Mouse (Mus musculus) monocyte, adult 5-6 weeks (primary cell): ENCODE measurements around the gene Carmil1. TPM values are rescaled to one million over a fixed set of nuclear protein-coding genes. Genes with fewer than 3 reads are reported as not detected.

Experiments used
- ATAC-seq: fragments of 153-309, 156-312 bp; replicated peaks from 2 replicates; pipeline ENCODE4 v1.8.0; 2017; ENCODE audit warnings: mild to moderate bottlenecking; ENCODE audit not compliant: low TSS enrichment, insufficient number of reproducible peaks, severe bottlenecking, poor library complexity, low FRiP score
- total RNA-seq: library from RNA; stranded (forward); fragments of 200-1000, 200-491, 200-594 nt; gene quantifications from 3 replicates; pipeline ENCODE4 v1.2.3, GENCODE M21; 2017

Gene Carmil1
- total RNA-seq, 1 experiment from 2014 or later = 6.1 TPM

GRCm38 (mm10) chr13:24163368-24163767, 117.2 kb downstream of the Carmil1 start:
- no peak for ATAC-seq

- no peak for ATAC-seq
Observed at GRCm38 (mm10) chr13:24161105-24161504, 119.5 kb downstream of the Carmil1 start.

DNA sequence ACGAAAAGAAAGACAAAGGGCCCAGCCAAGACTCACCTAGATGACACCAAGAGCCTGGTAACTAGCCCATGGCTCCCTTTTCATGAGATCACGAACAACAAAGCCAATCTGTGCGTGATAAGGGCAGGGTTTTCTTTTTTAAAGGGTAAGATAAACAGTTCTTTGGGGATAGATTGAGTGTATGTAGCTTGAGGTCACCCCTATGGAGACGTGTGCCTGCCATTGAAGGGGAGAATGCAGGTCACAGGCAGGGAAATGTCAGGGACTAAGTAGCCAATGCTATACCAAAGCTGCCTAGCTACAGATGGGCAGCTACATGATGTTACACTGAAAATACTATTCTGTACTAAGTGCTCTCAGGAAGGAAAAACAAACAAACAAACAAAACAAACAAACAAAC, 120.6 kb downstream of the Carmil1 start:
- no peak for ATAC-seq

DNA sequence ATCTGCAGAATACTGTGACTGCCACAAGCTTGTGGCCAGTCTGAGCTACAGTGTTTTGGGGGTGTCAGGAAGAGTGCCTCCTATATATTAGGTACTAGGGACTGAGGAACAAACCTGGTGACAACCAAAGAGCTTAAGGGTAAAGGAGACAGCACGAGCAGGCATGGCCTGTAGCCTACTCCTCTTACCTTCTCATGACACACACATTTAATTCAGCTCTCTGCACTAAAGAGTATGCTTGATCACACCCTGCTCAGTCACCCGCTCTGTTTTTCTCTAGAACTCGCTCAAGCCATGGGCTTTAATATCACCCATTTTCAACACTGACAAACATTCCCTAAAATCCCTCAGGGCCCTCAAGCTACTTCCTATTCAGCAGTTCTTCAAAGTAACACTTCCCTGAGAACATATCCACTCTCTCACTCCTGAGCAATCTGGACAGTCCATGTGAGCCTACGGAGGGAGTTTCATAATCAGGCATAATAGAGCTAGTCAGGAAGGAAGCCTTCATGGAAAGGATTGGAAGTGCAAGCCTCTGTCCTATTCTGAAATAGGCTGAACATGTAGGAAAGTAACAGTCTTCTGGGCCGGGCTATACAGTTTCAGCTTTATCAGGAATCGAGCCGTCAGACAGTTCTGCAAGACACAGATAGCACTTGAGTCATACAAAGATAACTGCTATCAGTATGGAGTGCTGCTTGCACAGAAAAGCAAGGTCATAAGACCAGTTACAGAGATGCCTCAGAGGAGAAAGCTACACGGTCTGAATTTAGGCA, 121.2 kb downstream of the Carmil1 start:
- no peak for ATAC-seq

DNA sequence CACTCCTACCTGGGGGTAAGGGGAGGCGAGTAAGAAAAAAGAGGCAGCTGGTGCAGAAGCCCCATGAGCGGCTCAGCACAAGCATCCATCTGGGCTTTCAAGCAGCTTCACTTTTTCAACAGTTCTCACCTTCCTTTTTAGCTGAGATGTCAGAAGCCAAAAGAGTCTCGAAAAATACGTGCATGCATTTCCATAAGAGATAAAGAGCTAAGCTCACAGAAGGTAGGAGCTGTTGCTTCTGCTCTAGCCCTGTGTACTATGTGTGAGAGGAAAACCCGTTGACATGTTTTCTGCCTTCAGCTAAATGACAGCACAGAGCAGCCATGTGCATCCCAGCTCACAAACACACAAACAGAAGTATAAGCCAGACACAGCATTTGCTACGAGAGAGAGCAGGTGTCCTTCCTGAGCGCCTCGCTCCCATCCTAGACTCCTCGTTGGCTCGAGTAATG, 123.0 kb downstream of the Carmil1 start:
- no peak for ATAC-seq

DNA sequence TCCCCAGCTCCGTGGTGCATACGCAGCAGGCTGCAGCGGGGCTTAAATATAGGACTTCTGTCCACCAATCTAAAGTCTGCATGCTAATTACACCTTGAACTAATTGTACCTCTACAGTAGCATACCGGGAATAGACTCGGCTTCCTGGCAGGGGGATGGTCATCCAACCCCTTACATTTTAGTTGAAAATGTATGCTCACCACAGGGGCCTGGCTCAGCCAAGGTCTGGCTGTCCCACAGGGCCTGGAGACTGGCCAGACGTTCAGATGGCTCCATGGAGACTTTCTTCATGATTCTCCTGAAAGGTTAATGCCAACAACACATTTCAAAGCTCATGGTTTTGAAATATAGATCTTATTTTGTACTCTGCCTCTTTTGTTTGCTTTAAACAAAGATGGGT, 125.4 kb downstream of the Carmil1 start:
- no peak for ATAC-seq

DNA sequence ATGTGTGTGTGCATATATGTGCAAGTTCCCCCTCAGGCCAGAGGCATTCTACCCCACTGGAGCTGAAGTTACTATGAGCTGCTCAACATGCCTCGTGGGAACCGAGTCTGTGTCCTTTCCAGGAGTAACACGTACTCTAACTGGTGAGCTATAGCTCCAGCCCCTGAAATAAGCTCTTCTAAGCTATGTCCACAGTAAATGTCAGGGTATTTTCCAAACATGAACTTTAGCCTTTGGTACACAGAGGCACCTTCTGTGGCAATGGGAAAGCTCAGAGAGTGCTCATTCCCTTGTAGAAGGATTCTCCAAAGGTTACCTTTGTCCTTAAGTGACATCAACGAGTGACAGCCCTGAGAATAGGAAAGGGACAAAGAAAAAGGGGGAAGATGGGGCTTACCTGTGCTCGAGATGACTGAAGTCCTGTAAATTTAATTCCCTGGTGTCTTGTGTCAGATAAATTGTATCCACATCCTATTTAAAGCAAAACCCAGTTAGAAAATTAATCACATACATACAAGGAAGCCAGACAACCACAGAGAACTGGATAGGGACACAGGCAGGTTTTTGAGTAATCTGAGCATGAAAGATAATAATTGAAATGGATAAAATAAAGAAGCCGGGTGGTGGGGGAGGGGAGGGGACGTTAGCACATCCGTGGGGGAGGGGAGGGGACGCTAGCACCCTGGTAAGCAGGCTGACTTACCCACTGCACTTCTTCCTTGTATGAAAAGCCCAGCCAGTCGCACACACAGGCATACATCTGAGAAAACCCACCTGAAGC, 126.1 kb downstream of the Carmil1 start:
- ATAC-seq = no peak

GRCm38 (mm10) chr13:24152610-24153009, 128.0 kb downstream of the Carmil1 start:
- no peak for ATAC-seq

DNA sequence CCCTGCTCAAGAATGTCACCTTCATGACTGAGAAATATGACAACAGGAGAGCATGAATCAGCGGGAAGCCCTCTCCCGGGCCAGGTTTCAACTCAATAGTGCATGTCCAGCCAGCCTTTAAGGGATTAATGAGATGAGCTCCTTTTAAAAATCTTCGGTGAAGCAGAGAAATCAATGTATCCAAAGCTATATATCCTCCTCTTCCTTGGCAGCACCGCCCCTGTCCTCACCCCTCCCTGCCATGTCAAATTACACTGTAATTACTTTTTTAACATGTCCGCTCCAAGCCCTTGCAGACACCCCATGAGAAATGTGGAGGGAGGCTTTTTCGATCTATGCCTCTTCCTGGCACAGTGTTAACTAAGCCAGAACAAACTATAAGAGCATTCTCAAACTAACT, 129.3 kb downstream of the Carmil1 start:
- ATAC-seq = no peak

DNA sequence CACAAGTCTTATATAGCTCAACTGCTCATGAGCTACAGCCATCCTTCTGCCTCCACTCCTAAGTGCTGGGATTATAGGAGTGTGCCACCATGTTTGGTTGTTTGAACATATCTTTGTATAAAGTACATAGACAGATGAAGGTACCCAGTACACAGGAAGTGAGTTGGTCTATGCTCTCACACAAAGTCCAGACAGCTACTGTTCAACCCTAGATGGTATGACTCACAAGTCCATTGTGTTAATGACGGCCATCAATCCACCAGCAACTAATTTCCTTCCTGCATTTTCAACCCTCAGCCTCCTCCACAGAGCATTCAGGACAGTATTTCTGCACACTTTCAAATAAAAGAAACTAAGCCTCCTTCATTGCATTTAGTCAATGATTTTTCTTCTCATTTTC, 132.0 kb downstream of the Carmil1 start:
- no peak for ATAC-seq

DNA sequence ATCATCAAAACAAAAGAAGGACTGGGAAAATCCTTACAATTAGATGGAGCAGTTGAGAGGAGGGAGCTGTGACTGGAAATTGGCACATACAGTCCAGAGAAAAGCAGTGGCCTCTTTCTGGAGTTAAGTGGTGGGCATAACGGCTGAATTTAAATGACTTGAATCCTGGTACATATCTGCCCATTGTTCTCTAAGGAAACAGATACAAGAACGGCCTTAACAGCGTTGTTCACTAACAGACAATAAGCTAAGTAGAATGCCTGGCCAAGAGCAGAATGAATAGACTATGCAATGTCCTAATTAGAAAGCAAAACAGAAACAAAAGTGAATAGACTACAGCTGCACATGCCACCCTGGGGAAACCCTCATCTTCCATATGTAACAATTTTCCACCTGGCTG, 133.6 kb downstream of the Carmil1 start:
- ATAC-seq = no peak

GRCm38 (mm10) chr13:24146541-24146940, 134.1 kb downstream of the Carmil1 start:
- no peak for ATAC-seq

DNA sequence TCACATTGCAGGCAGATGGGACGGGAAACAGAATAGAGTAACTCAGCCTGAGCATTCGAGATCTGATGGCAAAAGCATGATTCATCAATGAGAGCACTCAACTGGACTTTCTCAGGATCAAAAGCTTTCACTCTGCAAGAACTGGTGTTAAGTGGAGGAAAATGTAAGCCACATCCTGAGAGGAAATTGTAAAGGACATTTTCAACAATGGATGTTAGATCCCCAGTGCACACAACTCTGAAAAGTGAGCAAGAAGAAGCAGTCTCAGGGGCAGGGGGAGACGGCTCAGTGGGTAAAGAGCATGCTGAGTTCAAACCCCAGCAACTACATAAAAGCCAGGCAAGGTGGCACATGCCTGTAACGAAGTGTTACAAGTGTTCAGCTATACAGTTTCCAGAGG, 135.7 kb downstream of the Carmil1 start:
- no peak for ATAC-seq

GRCm38 (mm10) chr13:24144141-24144540, 136.5 kb downstream of the Carmil1 start:
- ATAC-seq = no peak

GRCm38 (mm10) chr13:24136836-24137235, 143.8 kb downstream of the Carmil1 start:
- ATAC-seq = no peak

- no peak for ATAC-seq
Observed at GRCm38 (mm10) chr13:24135282-24136230, 145.0 kb downstream of the Carmil1 start.

DNA sequence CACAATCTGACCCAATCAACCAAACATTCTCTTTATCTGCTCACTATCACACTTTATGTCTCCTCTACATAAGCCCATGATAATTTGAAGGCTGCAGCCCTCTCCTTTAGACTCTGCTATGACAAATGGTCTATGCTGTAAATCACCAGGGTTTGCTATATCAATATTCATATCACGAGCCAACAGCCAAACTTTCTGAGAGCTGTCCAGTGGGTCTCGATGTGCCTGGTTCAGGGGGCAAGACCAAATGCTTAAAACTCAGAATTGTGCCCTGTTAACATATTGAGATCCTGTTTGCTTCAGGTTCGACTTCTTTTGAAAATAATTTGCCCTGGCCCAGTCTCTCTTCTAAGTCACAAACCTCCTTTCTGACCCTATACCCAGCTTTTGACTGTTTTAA, 147.7 kb downstream of the Carmil1 start:
- no peak for ATAC-seq

DNA sequence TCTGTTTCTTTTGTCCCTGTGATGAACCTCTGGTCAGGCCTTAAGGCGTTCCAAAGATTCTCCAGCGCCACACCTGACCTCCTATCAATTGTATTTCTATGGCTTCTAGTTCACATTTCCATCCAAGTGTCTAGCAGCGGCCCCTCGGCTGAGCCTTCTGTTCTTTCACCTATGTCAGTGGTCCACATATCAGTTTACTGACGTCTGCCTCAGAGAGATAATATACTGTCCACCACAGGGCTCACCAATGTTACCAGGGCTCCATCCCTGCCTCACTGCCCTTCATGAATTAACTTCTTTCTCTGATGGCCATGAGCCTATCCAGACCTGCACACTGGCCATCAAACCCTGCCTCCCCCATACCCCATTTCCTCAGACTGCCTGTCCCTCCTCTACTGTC, 149.3 kb downstream of the Carmil1 start:
- ATAC-seq = no peak

DNA sequence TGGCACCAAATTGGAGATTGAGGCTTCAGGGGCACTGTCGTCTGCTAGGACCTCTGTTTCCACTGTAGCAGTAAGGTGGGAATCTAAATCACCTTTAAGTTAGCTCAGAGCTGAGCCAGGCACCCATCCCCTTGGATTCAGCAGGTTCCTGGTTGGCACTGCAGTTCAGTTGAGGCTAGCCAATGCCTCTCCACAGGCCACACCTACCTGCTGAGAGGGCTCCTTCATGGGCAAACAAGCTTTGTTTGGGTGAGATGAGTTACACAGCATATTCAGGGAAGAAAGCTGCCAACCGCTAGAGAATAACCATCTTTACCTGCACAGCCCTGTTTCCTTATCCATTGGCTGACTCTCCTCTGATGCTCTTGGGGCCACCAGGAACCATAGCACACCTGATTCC, 149.9 kb downstream of the Carmil1 start:
- ATAC-seq = no peak
